Mouse (Mus musculus): Measurements from ENCODE around the gene 6820408C15Rik. TPM values are rescaled to one million over a fixed set of nuclear protein-coding genes. Genes with fewer than 3 reads are reported as not detected.

Gene 6820408C15Rik
- polyA plus RNA-seq, 1 experiment from 2014 or later, result 0.49 TPM

DNA sequence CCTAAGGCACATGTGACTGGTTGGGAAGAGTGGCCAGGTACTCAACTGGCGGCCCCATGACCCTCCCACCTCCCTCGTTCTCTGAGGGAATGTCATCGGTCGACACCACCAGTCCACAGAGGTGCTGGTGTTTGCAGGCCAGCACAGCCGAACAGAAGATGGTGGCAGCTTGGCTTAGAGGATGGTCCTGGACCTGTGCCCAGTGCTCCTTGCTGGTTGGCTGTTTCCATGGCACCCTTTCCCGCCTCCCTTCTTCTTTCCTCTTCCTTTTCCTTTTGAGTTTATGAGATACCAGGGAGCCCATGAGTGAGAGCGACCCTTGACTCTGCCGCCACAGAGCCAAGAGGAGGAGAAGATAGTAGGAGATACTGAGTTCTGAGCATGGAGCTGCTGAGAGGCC is 27.9 kb downstream of the 6820408C15Rik start:
- no peak overlapping the region for H3K4me3 ChIP-seq (replicated peaks)
- H3K27ac ChIP-seq, result no peak overlapping the region
- 85% methylated on average over 8 of the region's 8 CpGs for WGBS
- H3K4me2 ChIP-seq (replicated peaks), result no peak overlapping the region
- no peak overlapping the region for H3K9ac ChIP-seq
- ATAC-seq, result no peak
- H3K9me3 ChIP-seq, result no peaks in the 10 kb centered on the region
- 0 out of 2 replicates have a peak, but pooled peaks cover 5% of the 10 kb centered on the region for H3K4me1 ChIP-seq (replicated peaks)
- H3K27me3 ChIP-seq (replicated peaks), result no peaks in the 10 kb centered on the region
- H3K36me3 ChIP-seq, result no peaks in the 10 kb centered on the region

GRCm38 (mm10) chr2:152446642-152447041 is 31.3 kb downstream of the 6820408C15Rik start:
- Histone ChIP-seq H3K4me1 (replicated peaks) (0 out of 2 replicates have a peak, but pooled peaks cover 5% of the 10 kb centered on the region), H3K4me2 (replicated peaks) (no peak overlapping the region), H3K4me3 (replicated peaks) (no peak overlapping the region), H3K27me3 (replicated peaks) (no peaks in the 10 kb centered on the region), H3K27ac (no peak overlapping the region), H3K9me3 (no peaks in the 10 kb centered on the region), H3K9ac (no peak overlapping the region), H3K36me3 (no peaks in the 10 kb centered on the region)
- ATAC-seq, result no peak
- 68% methylated on average over 2 of the region's 2 CpGs for WGBS

DNA sequence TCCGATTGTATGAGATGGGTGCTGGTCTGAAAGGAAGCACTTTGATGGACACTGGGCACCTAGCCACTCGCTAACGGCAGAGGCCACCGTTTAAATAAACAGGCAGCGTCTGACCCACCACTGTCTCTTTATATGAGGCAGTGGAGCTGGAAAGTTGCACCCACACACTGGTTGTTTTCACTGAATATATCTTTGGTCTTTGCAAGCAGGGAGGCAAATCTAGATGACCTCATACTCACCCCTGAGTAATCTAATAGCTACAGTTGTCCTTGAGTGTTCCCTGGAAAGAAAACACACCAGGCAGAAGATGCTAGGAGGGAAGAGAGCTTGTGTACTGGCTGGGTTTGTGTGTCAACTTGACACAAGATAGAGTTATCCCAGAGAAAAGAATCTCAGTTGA is 32.1 kb downstream of the 6820408C15Rik start:
- H3K9ac ChIP-seq, result no peak overlapping the region
- no peak overlapping the region for H3K27ac ChIP-seq
- ATAC-seq, result no peak
- H3K9me3 ChIP-seq, result no peaks in the 10 kb centered on the region
- H3K4me2 ChIP-seq (replicated peaks), result no peak overlapping the region
- H3K4me1 ChIP-seq (replicated peaks), result 0 out of 2 replicates have a peak, but pooled peaks cover 5% of the 10 kb centered on the region
- no peaks in the 10 kb centered on the region for H3K36me3 ChIP-seq
- H3K27me3 ChIP-seq (replicated peaks), result no peaks in the 10 kb centered on the region
- 21% methylated on average over 5 of the region's 5 CpGs for WGBS
- H3K4me3 ChIP-seq (replicated peaks), result no peak overlapping the region

DNA sequence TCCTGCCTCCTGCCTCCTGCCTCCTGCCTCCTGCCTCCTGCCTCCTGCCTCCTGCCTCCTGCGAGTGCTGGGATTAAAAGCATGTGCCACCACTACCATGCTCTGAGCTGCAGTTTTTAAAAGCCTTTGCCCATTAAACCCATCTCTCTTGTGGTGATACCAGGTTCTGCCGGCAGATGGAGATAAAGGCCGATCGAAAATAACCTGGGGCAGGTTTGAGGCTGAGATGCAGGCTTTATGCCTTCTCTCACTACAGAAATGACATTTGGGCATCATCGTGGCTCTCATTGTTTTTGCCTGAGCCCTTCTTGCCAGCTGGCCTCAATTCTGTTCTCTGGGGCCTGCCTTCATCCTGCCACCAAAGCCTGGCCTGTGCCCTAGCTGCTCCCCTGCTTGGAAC is 34.9 kb downstream of the 6820408C15Rik start:
- Histone ChIP-seq H3K4me3 (replicated peaks) (no peak overlapping the region), H3K9me3 (no peaks in the 10 kb centered on the region), H3K27ac (no peak overlapping the region), H3K9ac (no peak overlapping the region), H3K27me3 (replicated peaks) (no peaks in the 10 kb centered on the region), H3K4me1 (replicated peaks) (0 out of 2 replicates have a peak, but pooled peaks cover 5% of the 10 kb centered on the region), H3K4me2 (replicated peaks) (no peak overlapping the region), H3K36me3 (no peaks in the 10 kb centered on the region)
- no peak for ATAC-seq
- 4% methylated on average over 5 of the region's 5 CpGs for WGBS

DNA sequence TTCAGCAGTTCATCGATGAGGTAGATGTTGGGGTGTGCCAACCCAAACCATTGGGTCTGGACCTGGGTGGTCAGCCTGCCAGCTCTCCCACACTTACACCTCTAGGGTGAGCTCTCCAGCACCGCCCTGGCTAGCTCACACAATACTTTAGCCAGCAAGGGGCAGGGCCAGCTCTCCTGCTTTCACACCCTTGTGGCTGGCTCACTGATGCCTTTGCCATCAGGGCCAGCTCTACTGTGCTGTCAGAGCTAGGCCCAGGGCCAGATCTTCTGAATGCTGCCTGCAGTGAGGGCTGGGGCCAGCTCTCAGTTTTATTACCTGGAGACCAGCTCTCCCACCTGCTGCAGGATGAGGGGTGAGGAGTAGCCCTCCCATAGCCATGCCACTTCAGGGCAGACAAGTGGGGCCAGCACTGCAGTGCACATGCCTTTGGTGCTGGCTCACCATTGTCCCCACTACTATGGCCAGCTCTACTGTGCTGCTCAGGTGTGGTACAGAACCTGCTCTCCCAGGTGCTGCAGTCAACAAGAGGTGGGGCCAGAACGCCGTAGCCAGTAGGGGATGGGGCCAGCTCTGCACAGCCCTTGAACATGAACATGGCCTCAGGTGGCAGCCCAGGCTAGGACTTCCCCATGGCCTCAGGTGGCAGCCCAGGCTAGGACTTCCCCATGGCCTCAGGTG is 36.9 kb downstream of the 6820408C15Rik start:
- Histone ChIP-seq H3K36me3 (no peaks in the 10 kb centered on the region), H3K4me3 (replicated peaks) (no peak overlapping the region), H3K27me3 (replicated peaks) (no peaks in the 10 kb centered on the region), H3K4me1 (replicated peaks) (0 out of 2 replicates have a peak, but pooled peaks cover 2% of the 10 kb centered on the region), H3K27ac (no peak overlapping the region), H3K9ac (no peak overlapping the region), H3K4me2 (replicated peaks) (no peak overlapping the region), H3K9me3 (no peaks in the 10 kb centered on the region)
- no peak for ATAC-seq
- WGBS, result 74% methylated on average over 4 of the region's 4 CpGs

GRCm38 (mm10) chr2:152459241-152459640 is 43.9 kb downstream of the 6820408C15Rik start:
- Histone ChIP-seq H3K4me3 (replicated peaks) (no peak overlapping the region), H3K9ac (no peak overlapping the region), H3K9me3 (no peaks in the 10 kb centered on the region), H3K4me2 (replicated peaks) (no peak overlapping the region), H3K4me1 (replicated peaks) (no peaks in the 10 kb centered on the region), H3K36me3 (no peaks in the 10 kb centered on the region), H3K27ac (no peak overlapping the region), H3K27me3 (replicated peaks) (no peaks in the 10 kb centered on the region)
- WGBS, result 43% methylated on average over 13 of the region's 13 CpGs
- ATAC-seq, result no peak

- Histone ChIP-seq H3K36me3 (no peaks in the 10 kb centered on the region), H3K4me2 (replicated peaks) (no peak within 1 kb of the TSS), H3K27me3 (replicated peaks) (no peaks in the 10 kb centered on the region), H3K9ac (no peak within 1 kb of the TSS), H3K27ac (no peak within 1 kb of the TSS), H3K4me3 (replicated peaks) (no peak within 1 kb of the TSS), H3K4me1 (replicated peaks) (no peaks in the 10 kb centered on the region), H3K9me3 (no peaks in the 10 kb centered on the region)
- 89% methylated on average over 3 of the region's 3 CpGs for WGBS
- ATAC-seq, result no peak
Measured at GRCm38 (mm10) chr2:152464570-152465150, 49.3 kb downstream of the 6820408C15Rik start, which contains the start of gene Defb23. TSS of gene Defb23 (minus strand) at chr2:152464620.

GRCm38 (mm10) chr2:152470973-152471372 is 55.6 kb downstream of the 6820408C15Rik start:
- no peaks in the 10 kb centered on the region for H3K27me3 ChIP-seq (replicated peaks)
- H3K36me3 ChIP-seq, result no peaks in the 10 kb centered on the region
- no peak overlapping the region for H3K9ac ChIP-seq
- H3K27ac ChIP-seq, result no peak overlapping the region
- H3K9me3 ChIP-seq, result no peaks in the 10 kb centered on the region
- H3K4me1 ChIP-seq (replicated peaks), result no peaks in the 10 kb centered on the region
- no peak for ATAC-seq
- H3K4me3 ChIP-seq (replicated peaks), result no peak overlapping the region
- no peak overlapping the region for H3K4me2 ChIP-seq (replicated peaks)
- 34% methylated on average over 7 of the region's 7 CpGs for WGBS

DNA sequence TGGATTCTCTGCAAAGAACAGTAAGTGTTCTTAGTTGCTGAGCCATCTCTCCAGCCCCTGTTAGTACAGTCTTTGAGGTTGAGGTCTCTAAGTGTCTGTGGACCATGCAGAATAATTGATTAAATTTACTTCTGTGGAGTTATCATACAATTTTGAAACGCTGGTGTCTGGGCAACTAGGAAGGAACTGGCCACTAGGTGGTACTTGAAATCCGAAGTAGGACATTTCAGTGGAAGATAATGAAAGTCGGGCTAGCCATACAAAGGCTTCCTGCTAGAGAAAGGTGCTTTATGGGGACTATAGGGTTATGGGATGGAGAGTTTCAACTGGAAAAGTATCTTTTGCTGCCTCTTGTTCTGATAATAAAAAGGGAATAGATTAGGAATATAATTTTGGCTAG is 57.0 kb downstream of the 6820408C15Rik start:
- WGBS, result 17% methylated on average over 3 of the region's 3 CpGs
- no peaks in the 10 kb centered on the region for H3K9me3 ChIP-seq
- no peak overlapping the region for H3K4me3 ChIP-seq (replicated peaks)
- no peaks in the 10 kb centered on the region for H3K36me3 ChIP-seq
- H3K4me2 ChIP-seq (replicated peaks), result no peak overlapping the region
- no peaks in the 10 kb centered on the region for H3K4me1 ChIP-seq (replicated peaks)
- H3K27me3 ChIP-seq (replicated peaks), result no peaks in the 10 kb centered on the region
- no peak overlapping the region for H3K27ac ChIP-seq
- ATAC-seq, result no peak
- no peak overlapping the region for H3K9ac ChIP-seq

GRCm38 (mm10) chr2:152476763-152477162 is 61.4 kb downstream of the 6820408C15Rik start, which contains the start of gene Defb20:
TSS of gene Defb20 (plus strand) at chr2:152477063.
- Histone ChIP-seq H3K4me1 (replicated peaks) (no peaks in the 10 kb centered on the region), H3K9ac (no peak within 1 kb of the TSS), H3K27ac (no peak within 1 kb of the TSS), H3K4me3 (replicated peaks) (no peak within 1 kb of the TSS), H3K27me3 (replicated peaks) (no peaks in the 10 kb centered on the region), H3K36me3 (no peaks in the 10 kb centered on the region), H3K9me3 (no peaks in the 10 kb centered on the region), H3K4me2 (replicated peaks) (no peak within 1 kb of the TSS)
- ATAC-seq, result no peak
- WGBS, result 67% methylated on average over 2 of the region's 2 CpGs

DNA sequence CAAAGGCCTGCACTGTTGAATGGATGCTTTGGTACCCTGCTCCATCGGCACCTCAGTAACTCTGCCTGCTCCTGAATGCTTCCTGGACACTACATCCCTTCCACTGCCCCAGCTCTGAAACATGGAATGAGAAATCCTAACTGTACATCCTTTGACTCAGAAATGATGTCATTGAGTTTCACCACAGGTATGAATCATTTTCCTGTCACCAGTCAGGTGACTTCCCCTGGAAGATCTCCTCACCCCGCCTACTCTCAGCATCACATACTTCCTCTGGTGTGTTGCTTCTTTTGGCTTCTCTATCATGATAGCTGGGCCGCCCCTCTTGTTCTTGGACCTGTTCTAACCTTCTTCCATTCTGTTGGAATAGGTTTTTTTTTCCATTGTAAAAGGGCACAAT is 65.5 kb downstream of the 6820408C15Rik start:
- Histone ChIP-seq H3K4me3 (replicated peaks) (no peak overlapping the region), H3K9ac (no peak overlapping the region), H3K27ac (no peak overlapping the region), H3K36me3 (no peaks in the 10 kb centered on the region), H3K4me2 (replicated peaks) (no peak overlapping the region), H3K4me1 (replicated peaks) (no peaks in the 10 kb centered on the region), H3K9me3 (no peaks in the 10 kb centered on the region), H3K27me3 (replicated peaks) (no peaks in the 10 kb centered on the region)
- WGBS, result 83% methylated on average over 3 of the region's 3 CpGs
- ATAC-seq, result no peak

DNA sequence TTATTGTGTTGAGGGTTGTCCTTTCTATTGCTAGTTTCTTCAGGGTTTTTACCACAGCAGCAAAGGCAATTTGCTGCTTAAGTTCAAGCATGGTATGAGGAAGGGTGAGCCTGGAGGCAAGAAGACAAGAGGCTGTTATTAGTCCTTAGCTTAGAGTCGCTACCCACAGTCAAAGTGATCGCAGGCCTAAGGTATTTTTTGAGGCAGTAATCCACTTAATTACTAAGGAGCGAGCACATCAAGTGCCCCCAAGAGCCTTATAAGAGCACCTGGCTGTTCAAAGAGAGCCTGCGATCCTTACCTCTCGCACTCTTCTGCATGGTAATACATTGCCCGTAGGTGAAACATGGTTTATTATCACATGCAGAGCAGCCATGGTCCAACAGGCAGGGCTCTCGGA is 66.3 kb downstream of the 6820408C15Rik start:
- H3K4me1 ChIP-seq (replicated peaks), result no peaks in the 10 kb centered on the region
- no peak overlapping the region for H3K4me3 ChIP-seq (replicated peaks)
- H3K27ac ChIP-seq, result no peak overlapping the region
- H3K27me3 ChIP-seq (replicated peaks), result no peaks in the 10 kb centered on the region
- no peaks in the 10 kb centered on the region for H3K36me3 ChIP-seq
- no peaks in the 10 kb centered on the region for H3K9me3 ChIP-seq
- ATAC-seq, result no peak
- 94% methylated on average over 7 of the region's 7 CpGs for WGBS
- H3K9ac ChIP-seq, result no peak overlapping the region
- no peak overlapping the region for H3K4me2 ChIP-seq (replicated peaks)

DNA sequence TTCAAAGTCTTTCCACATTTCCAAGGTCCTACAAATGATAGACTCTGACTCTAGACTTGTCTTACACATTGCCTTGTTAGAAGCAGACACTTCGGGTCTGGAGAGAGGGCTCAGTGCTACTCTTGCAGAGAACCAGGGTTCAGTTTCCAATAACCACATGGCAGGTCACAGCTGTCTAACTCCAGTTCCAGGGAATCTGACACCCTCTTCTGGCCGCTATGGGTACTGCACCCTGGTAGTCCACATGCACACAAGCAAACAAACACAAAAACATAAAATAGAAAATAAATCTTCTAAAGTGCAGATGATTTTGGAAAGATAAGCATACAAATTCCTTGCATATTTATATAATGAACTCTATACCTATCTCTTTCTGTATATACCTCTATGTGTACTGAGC is 71.6 kb downstream of the 6820408C15Rik start:
- H3K27ac ChIP-seq, result no peak overlapping the region
- no peaks in the 10 kb centered on the region for H3K27me3 ChIP-seq (replicated peaks)
- H3K9me3 ChIP-seq, result no peaks in the 10 kb centered on the region
- 71% methylated on average over 2 of the region's 2 CpGs for WGBS
- no peak overlapping the region for H3K4me3 ChIP-seq (replicated peaks)
- no peaks in the 10 kb centered on the region for H3K36me3 ChIP-seq
- H3K4me1 ChIP-seq (replicated peaks), result no peaks in the 10 kb centered on the region
- ATAC-seq, result no peak
- H3K4me2 ChIP-seq (replicated peaks), result no peak overlapping the region
- no peak overlapping the region for H3K9ac ChIP-seq

Data from intestine, embryonic 15.5 days (tissue).